Mouse (Mus musculus): ENCODE data around the gene Tmem50b. TPM values are rescaled to one million over a fixed set of nuclear protein-coding genes. Genes with fewer than 3 reads are reported as not detected.

Tmem50b gene
- total RNA-seq, 1 experiment from 2014 or later = 81.5 TPM

DNA sequence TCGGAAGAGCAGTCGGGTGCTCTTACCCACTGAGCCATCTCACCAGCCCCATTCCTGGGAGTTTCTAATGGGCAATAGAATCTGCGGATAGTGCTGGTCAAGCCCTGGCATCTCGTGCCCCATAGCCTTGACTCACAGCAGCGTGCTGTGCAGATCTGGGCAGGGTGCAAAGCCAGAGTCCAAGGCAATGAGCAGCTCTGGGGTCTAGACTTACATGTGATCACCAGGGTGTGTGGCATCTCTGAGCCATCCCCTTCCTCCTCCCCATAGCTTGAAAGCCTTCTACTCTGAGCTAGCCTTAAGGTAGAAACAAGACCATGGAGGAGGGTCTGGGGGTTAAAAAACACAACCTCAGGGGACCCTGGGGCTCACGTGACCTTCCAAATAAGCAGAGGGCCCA lies 71.3 kb downstream of the Tmem50b start:
- ATAC-seq (ENCODE audit: extremely low read depth, insufficient number of reproducible peaks, low FRiP score, poor library complexity, severe bottlenecking) = no peak

Other genes starting within 250 kb of the Tmem50b start
- gene Ifnar2, start 225.0 kb downstream of the Tmem50b start, total RNA-seq (2017) = 93.4 and 107 TPM in 2 replicates
- gene Gm21970, start 206.1 kb downstream of the Tmem50b start, total RNA-seq (2017) = 2.6 TPM in 1 of 2 replicates, not detected in the other
- gene Il10rb, start 191.6 kb downstream of the Tmem50b start, total RNA-seq (2017) = 144 and 156 TPM in 2 replicates
- 159 and 168 TPM in 2 replicates for gene Ifnar1, start 112.6 kb downstream of the Tmem50b start, total RNA-seq (2017)
- gene Ifngr2, start 50.7 kb downstream of the Tmem50b start, total RNA-seq (2017) = 58.2 and 72.7 TPM in 2 replicates
- 8.3 and 9.1 TPM in 2 replicates for gene Dnajc28, start 21.2 kb upstream of the Tmem50b start, total RNA-seq (2017)
- 37.3 and 48.8 TPM in 2 replicates for gene Gart, start 49.2 kb upstream of the Tmem50b start, total RNA-seq (2017)
- gene Son, start 49.7 kb upstream of the Tmem50b start, total RNA-seq (2017) = 542 and 583 TPM in 2 replicates
- 81.0 and 93.7 TPM in 2 replicates for gene Donson, start 91.0 kb upstream of the Tmem50b start, total RNA-seq (2017)
- gene Cryzl1, start 131.2 kb upstream of the Tmem50b start, total RNA-seq (2017) = 82.5 and 90.5 TPM in 2 replicates
- 20.7 and 27.0 TPM in 2 replicates for gene Itsn1, start 131.5 kb upstream of the Tmem50b start, total RNA-seq (2017)

Measured in neutrophil, adult 5-6 weeks (primary cell).